Mouse (Mus musculus): ENCODE data around the gene Grk2.
"Not testable (repeated sequence)": the region's sequence is repeated elsewhere in the genome, so short reads cannot be mapped to it uniquely, and the experiment has no call there.

Gene Grk2

GRCm38 (mm10) chr19:4268566-4269361 is 37.3 kb downstream of the Grk2 start, which contains the start of gene Ssh3:
Gene Ssh3 (minus strand): TSS chr19:4269180.
- DNase-seq (ENCODE audit: extremely low spot score) = peak; percentile 53

GRCm38 (mm10) chr19:4265956-4266355 is 40.1 kb downstream of the Grk2 start:
- DNase-seq (ENCODE audit: extremely low spot score) = no peak

DNA sequence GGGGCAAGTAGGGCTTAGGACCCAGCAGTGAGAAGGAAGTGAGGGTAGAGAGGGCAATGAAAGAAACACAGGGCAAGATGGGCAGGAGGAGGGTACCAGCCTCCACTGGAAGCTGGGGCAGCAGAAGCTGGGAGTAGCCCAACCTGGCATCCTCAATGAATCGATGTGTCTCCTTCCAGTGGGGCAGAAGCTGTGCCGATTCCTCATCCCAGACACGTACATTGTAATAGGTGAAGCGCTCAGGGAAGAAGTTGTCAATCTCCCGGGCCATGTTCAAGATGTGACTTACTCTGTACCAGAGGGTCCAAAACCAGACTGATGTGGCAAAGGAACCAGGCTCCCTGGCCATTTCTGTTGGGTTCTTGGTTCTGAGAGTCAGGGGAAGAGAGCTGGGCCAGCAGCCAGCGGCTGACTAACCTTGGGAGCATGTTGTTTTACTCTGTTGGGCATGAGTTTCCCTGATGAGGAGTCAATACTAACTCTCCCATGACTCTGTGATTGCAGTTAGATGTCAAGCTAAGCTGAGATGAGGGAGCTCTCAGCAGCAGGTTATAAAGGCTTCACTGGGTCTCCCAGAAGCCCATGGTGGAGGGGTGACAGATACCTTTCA is 41.7 kb downstream of the Grk2 start:
- no peak for DNase-seq (ENCODE audit: extremely low spot score)

DNA sequence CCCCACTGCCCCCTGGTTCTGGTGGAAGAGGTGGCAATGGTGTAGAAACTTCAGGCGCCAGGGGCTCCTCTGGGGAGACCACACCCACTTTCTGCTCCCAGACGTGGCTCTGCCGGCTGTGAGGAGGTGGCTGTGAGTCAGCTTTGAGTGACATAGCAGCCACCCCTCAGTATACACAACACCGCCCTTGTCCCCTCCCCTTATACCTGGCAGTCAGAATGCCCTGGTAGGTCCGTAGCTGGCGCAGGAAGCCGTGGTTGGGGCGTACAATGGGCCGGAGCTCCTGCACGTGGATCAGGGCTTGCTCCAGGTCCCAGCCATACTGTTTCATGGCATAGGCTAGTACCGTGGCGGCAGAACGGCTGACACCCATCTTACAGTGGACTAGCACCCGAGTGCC is 42.3 kb downstream of the Grk2 start:
- no peak for DNase-seq (ENCODE audit: extremely low spot score)

DNA sequence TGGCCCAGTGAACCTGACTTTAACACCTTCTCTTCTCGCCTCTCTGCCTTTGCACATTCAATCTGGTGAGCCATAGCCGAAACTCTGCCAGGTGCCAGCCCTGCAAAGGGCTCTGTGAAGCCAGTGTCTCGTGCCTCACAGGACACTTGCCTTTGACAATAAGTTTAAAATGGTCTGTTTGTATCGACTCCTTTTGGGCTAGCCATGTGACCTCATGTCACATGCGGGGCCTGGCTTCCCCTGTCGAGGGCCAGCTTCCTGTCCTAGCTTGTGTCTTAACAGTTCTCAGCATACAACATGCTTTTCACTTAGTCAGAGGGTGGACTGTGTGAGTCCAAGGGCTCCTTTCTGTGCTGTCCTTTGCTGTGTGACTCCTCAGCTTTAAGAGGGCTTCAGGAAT is 43.3 kb downstream of the Grk2 start:
- no peak for DNase-seq (ENCODE audit: extremely low spot score)

DNA sequence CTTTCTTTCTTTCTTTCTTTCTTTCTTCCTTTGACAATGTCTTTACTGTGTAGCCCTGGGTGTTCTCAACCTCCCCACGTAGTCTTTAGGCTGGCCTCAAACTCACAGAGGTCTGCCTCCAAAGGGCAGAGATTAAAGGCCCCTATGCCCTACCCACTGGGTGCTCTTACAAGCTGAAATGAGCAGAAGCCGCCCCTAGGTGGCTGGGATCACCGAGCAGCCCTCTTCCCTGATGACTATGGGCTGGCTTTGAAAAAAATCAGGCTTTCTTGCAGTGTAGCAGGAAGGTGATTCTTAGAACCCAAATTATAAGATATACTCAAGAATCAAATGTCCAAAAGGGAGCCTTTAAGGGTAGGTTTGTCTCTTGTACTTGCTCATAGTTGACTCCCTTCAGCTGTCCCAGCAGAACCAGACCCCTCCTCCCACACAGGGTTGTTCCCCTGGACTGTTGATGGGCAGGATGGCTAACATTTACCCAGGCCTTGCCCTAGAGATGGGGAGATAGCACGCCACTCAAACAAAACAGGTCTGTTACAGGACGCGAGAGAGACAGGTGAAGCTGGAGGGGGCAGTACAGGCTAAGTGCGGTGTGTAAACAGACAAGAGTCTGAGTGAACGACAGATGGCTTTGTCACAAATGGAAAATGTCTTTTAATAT is 44.9 kb downstream of the Grk2 start:
- DNase-seq (ENCODE audit: extremely low spot score) = no peak

DNA sequence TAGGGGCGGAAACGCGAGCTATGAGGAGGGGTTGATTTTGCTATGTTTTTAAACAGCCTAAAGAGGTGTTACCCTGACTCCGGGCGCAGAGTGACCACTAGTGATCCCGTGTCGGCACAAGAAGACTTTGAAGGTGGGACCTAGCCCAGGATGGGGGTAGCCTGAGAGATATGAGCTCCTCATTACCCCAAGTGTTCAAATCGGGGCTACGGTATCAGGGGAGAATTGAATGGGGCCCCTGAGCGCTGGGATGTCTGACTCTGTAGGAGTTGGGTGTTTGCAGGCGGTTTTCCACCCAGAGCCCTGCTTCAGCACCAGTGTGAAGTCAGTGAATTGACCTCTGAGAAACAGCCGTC is 48.1 kb downstream of the Grk2 start:
- DNase-seq (ENCODE audit: extremely low spot score) = no peak

DNA sequence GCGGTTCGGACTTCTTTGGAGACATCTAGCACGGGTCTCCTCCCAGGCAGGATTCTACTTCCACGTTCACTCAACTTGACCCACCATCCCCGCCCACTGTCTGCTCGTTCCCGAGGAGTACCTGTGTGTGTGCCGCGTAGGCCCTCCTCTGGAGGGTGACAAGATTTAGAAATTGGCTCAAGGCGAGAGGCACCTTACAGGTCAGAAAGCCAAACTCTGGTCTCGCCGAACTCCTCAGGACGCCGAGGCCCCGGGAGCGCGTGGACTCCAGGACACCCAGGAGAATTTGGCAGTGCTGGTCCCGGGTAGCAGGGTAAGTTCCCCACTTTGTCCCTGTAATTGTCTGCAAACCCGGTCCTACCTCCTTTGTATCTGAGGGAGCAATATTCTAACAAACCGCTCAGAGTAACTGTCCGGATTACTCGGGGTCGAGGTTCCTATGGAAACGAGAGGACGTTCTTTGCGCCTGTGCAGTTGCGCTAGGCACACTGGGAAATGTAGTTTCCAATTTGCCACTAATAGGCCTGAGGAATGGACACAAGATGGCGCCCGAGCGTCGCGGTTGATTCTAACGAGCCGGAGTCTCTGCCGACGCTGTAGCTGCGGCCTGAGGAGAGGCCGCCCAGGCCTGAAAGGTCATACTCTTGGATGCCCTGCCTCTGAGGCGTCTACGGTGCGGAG is 48.7 kb downstream of the Grk2 start:
- peak; percentile 90 for DNase-seq (ENCODE audit: extremely low spot score)

DNA sequence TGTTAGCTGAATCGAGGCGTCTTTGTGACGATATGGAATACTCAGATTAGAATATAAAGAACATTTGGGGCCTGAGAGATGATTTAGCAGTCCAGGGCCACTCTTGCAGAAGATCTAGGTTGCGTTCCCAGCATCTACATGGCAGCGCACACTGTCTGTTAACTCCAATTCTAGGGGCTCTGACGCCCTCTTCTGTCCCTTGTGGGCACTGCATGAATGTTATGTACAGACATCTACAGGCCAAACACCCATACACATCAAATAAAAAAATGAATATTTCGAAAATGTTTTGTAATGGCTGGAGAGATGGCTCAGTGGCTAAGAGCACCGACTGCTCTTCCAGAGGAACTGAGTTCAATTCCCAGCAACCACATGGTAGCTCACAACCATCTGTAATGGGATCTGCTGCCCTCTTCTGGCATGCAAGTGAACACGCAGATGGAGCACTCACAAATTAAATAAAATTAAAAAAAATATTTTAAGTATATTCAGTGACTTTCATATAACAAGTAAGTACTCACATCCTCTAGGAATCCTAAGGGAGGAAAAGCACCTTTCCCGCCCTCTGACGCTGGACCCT is 50.3 kb downstream of the Grk2 start:
- no peak for DNase-seq (ENCODE audit: extremely low spot score)

- no peak for DNase-seq (ENCODE audit: extremely low spot score)
These were observed 51.8 kb downstream of the Grk2 start for GRCm38 (mm10) chr19:4254230-4254629.

- DNase-seq (ENCODE audit: extremely low spot score) = not testable (repeated sequence)
These were observed 57.3 kb downstream of the Grk2 start for GRCm38 (mm10) chr19:4248683-4249082.

GRCm38 (mm10) chr19:4247010-4247409 is 59.0 kb downstream of the Grk2 start:
- no peak for DNase-seq (ENCODE audit: extremely low spot score)

GRCm38 (mm10) chr19:4244775-4245174 is 61.2 kb downstream of the Grk2 start:
- no peak for DNase-seq (ENCODE audit: extremely low spot score)

- no peak for DNase-seq (ENCODE audit: extremely low spot score)
These were observed 63.6 kb downstream of the Grk2 start for GRCm38 (mm10) chr19:4242416-4242815.

- DNase-seq (ENCODE audit: extremely low spot score) = peak; percentile 36
These were observed 65.8 kb downstream of the Grk2 start for GRCm38 (mm10) chr19:4240247-4240668.

Data from embryo, embryonic 9.5 days (tissue).